Mouse (Mus musculus) adrenal gland (tissue): Measurements from ENCODE around the gene Uggt2.

Experiments used
- intact Hi-C: fragments of 180-260 bp; cut with DNase I; formaldehyde crosslinking; loops from one replicate; pipeline ENCODE4 v1.15.1; 2025

The Uggt2 gene

DNA sequence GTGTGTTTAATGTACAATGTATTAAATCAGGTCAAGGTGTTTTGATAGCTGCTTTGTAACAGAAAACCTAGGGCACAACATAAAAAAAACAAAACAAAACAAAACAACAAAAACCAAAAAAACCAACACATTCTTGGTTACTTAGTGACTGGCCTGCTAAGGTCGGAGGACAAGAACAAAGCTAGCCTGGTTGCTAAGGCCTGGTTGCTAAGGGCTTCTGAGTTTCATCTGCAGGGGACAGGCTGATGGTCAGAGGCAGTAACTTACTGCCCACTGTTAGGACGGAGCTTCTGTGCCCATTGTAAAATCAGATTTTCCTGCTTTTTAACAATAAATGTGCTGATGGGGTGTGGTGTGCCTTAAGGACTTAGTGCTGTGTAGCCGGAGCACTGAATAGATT is 61.5 kb downstream of the Uggt2 start:
- intact Hi-C loops = no loop called here

DNA sequence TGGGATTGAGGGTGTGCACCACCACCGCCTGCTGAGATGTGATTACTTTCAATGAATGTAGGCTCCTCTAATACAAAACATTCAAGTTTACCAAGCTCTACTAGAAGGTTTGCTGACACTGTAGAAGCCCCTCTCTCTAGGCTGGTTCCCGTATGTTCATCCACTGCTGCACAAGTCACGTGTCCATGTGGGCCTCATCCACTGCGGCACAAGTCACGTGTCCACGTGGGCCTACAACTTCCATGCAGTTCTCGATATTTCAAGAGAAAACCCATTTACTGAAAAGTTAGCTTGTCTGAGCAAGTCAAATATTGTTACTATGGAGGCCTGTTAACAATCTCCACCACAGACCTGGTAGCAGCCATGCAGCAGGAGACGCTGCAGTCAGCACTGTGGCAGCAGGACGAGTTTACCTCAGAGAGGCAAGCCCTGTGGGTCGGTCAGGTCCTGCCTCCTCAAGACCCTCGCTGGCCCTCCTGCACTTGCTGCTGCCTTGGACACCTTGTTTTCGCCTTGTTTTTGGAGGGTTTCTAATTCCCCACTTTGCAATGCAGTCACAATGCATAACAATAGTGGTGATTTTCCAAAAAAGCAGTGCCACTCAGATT is 62.0 kb downstream of the Uggt2 start:
- intact Hi-C loops = no loop called here

DNA sequence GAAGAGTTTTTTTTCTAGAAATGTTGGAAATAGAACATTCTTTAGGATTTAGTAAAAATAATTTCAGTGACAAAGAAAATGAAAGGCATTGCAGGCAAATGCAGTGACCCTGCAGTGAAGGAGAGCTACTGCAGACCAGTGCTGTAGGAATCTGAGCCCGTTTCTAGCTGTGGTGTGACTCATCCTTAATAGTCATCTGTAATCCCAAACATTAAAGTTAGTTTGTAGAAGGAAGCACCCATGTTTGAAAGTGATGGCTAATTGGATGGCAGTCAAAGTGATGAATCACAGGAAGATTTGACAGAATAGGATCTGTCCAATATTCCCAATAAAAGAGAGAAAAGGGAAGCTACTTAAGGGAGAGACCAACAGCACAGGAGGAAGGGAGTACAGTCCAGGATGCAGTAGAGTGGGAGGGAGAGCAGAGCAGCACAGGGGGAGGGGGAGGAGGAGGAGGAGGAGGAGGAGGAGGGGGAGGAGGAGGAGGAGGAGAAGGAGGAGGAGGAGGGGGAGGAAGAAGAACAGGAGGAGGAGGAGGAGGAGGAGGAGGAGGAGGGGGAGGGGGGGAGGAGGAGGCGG is 71.5 kb downstream of the Uggt2 start:
- intact Hi-C loops = loop anchor here (5.0 kb wide), 1 partner anchor 40 kb away; no protein-coding TSS in a partner anchor

DNA sequence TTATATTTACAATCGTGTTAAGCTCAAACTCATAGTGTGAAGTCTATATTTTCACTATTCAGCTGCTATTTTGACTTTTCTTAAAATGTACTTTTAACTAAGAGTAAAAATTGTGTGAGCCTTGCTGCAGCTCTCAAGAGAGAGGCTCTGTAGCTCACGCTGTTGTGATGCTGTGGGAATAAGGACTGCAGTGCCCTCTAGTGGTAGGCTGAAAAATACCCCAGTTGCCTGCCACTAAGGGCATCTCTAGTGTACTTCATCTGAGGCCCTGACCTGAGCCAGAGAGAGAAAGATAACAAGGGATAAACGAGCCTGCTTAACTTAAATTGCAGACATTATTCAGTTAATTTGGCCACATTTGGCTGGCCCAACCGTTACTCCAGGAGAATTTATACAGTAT is 72.1 kb downstream of the Uggt2 start:
- intact Hi-C loops = loop anchor here (5.0 kb wide), 1 partner anchor 40 kb away; no protein-coding TSS in a partner anchor

DNA sequence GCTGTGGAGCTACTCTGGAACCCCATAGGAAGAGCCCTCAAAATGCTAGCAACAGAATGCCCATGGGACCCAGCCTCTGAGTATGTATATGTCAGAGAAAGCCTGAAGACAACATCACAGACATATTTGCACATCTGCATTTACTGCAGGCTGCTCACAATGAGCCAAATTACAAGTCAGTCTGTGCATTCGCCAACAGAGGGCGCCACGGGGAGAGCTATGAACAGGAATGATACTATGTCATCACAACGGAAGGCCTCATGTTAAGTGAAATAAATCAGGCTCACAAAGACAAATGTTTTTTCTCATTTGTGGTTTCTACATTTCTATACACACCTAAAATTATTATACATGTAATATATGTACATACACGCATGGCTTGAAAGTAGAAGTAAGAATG is 73.3 kb downstream of the Uggt2 start:
- intact Hi-C loops = loop anchor here (5.0 kb wide), 1 partner anchor 39 kb away; no protein-coding TSS in a partner anchor

DNA sequence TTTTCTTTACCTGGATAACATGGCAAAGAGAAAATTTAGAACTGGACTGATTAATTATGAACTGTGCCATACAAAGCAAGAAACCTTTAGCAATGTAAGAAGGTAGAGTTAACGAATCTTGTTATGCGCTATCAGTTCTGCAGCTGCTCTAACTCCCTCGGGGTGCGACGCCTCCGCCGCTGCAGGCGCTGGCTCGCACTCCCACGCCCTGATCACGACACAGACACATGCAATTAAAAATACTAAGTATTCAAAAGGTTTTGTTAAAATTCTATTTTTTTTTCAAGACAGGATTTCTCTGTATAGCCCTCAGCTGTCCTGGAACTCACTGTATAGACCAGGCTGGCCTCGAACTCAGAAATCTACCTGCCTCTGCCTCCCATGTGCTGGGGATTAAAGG is 85.7 kb downstream of the Uggt2 start:
- intact Hi-C loops = no loop called here

DNA sequence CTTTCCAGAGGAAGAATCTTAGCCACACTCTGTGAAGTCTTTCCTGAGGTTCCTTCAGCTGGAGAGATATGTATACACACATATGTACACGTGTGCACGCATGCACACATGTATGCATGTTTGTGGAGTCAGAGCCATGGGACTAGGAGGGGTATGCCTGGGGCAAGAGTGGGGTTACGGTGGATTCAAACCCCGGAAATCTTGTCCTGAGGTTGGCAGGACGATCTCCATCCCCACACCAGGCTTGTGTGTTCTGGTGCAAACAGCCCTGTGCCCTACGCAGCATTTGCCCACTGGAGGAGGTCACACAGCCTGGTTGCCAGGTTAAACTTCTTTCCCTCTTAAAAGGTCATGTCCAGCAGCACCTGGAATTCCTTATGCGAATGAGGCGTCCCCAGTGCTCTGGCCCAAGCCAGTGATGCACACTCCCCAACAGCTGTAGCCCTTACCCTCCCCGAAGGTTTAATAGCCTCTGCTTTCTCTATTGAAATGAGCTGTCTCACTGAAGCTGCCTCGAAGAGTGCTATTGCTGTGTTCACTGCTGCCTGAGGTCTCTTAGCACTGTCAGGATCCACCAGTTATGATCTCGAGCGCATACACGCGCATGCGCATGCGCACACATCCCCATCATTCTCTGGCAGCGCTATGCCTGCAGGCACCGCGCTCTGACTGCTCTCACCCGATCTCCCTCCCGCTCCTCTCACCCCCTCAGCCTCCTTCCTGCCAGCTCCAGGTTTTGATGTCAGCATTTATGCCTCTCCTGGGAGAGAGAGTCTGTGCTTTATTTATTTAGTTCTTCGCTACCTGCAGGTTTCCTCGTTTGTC is 86.4 kb downstream of the Uggt2 start:
- intact Hi-C loops = no loop called here

DNA sequence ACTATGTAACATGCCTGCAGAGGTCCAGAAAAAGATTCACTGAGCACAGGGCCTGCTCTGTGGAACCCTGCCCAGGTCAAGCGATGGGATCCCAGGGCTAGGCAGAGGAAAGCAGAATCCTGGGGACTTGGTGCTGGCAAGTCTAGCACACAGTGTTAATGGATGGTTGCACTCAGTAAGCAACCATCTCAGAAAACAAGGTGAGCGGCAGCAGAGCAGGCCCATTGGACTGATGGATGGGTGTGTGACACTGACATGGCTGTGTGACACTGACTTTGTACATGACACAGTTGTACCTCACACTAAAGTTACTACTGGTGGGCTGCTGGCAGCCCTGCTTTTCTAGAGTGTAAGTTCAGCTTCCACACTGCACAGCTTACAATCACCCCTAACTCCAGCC is 89.7 kb downstream of the Uggt2 start:
- intact Hi-C loops = no loop called here

DNA sequence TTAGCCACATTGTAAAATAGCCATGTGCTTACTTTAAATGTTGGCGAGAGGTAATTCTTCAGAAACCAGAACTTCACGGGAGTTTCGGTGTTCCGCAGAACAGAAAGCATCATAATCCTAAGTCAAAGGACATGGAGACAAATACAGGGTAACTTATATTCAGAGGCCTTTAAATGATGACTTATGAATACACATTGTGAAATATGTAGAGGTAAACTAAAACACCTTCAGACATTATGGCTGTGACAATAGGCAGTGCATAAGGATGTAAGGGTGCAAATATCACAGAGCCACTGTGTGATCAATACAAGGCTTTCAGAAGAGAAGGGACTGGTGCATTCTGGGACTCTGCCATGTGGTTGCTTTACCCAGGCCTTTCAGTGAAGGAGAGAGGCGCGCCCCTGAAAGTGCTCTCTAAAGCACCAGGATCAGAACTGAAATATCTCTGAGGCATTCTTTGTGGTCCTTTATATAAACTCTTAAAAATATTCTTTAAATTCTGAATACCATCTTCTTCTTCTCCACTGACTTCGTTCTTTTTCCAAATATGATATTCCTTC is 91.1 kb downstream of the Uggt2 start:
- intact Hi-C loops = no loop called here

DNA sequence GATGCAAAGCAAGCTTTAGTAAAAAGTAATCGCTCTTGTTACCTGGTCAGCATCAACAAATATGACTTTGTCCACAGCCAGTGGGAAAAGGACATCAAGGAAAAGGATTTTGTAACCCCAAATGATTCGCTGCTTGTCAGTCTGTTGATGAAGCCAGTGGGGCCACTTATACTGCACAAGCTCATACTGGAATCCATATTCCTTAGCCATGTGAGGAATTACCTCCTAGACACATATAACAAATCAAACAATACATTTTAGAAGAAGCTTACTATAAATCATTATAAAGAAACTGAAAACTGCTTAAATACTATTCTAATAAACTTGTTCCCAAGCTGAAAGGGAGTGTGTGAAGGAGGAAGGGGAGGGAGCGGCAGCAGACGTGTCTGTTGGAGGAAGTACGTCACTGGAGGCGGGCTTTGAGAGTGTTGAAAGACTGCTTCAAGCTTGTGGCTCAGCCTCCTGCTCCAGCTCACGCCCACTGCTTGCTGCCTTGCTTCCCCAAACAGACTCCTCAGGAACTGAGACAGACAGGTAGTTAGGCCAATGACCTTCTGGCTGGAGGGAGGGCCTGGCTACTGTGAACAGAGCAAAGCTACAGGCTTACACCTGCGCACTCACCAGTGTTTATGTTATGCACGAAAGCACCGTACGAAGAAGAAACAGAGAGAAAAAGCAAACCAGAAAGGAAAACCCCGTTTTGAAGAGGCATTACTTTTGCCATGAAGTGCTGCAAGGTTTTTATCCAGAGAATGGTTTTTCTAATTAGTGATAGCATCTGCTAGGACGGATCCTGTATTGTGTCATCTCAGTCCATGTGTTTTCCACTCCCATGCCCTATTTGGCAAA is 91.9 kb downstream of the Uggt2 start:
- intact Hi-C loops = no loop called here

DNA sequence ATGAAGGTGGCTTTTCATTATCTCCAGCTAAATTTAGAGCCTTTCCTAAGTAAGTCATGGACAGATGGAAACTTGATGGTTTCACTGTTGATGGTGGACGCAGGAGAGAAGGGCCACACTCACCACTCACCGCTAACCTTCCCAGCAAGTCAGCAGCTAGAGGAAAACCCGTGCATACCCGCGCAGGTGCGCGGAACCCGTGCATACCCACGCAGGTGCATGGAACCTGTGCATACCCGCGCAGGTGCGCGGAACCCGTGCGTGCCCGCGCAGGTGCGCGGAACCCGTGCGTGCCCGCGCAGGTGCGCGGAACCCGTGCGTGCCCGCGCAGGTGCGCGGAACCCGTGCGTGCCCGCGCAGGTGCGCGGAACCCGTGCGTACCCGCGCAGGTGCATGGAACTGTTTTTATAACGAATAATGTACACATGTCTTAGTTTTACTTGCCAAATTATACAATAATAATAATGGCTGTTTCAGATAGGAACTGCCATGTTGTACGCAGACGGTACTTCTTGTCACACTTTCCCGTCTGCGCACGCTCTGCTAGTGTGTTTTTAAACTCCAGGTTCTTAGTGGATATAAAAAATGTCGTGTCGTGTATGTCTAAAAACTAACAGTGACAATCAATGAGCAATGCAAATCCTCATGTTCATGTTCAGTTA is 92.7 kb downstream of the Uggt2 start:
- intact Hi-C loops = no loop called here

DNA sequence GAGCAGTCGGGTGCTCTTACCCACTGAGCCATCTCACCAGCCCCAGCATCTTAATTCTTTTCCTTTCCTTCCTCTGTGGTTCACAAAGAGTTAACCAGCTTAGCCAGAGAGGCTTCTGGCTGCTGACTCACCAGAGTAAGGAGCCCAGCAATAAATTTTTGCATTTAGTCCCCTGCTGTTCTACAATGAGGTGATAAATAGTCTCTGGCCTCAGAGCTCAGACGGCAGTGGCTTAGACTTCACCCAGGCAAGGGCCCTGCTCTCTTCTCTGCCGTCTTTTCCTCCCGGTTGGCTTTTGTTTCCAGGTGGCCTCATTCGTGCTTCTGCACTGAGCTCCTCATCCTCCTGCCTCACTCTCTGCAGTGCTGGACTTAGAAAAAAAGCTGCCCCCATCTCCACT is 93.4 kb downstream of the Uggt2 start:
- intact Hi-C loops = no loop called here

DNA sequence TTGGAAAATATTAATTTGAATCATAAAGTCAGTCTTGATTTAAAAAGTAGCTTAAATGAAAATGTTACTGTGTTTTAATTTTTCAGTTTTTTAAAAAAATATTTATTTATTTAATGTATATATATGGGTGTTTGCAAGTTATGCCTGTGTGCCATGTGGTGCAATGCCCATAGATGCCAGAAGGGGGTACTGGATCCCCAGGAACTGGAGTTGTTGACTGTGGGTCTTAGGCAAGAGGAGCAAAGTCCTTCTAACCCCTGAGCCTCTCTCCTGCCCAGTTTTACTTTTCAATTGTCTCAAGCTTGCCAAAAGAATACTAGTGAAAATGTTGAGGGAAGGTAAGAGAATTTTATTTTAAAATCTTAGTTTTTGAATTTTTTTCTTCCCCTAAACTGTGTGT is 95.9 kb downstream of the Uggt2 start:
- intact Hi-C loops = no loop called here

DNA sequence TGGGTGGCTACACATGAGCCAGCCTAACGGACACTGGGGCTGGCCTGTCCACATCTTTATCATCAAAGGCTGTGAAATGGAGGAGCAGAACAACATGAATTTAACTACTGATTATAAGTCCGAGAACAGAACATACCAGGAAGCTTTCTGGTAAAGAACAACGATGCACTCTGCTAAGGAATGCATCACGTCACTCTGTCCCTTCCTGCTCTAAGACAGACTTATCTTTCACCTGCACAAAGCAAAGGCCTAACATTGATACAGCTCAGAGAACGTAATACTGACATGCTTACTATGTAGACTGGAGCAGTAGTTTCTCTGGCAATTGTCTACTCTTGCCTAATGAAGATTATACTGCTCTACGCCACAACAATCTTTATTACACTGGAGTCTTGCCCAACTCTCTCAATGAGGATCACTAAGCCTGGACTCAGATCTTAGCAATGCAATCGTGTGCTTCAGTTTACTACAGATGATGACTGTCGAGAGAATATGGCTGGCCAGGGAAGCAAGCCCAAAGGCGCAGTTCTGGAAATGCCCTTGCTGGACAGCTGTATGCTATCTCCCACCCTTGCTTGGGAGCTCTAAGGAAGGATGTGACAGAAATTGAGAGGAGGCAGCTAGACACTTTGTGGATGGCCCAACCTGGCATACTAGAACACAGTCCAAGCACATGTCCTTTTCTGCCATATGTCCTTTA is 103.9 kb downstream of the Uggt2 start:
- intact Hi-C loops = no loop called here

DNA sequence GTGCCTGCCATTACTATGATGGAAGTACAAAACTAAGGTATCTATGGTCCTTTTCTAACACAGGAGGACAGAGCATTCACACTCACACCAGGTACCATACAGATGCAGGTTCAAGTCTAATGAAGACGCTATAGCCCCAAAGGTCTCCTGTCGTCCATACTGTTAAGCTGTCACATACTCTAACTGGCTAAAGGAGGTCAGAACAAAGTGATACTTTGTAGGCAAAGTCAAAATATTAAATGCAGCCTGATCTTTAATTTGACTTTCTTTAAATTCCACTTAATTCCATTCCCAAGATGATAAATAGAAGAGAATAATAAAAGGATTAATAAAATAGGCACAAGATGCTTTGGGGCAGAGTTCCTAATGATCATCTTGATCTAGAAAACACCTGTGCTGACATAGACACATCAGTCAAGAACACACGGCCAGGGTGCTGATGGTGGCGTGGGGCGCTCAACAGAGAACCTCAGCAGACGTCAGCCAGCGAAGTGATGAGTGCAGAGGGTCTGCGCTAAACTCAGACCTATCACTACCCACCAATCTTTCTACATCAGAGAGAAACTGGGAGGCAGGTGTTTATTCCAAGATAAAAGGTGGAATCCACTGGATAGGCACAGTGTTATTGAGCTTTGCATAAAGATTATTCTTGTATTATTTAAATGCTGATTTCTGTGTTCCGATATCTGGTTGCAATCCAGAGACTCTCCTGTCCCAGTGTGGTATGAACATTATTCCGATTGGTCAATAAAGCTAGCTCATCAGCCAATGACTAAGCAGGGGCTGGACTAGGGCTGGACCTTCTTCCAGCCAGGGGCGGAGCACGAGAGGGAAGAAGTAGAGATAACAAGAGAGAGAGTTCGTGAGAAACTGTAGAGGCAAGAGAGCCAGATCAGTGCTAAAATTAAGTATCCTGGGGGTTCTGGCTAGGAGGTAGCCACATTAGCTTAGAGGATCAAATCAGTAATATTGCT is 111.4 kb downstream of the Uggt2 start:
- intact Hi-C loops = loop anchor here (5.0 kb wide), 1 partner anchor 39 kb away; no protein-coding TSS in a partner anchor

DNA sequence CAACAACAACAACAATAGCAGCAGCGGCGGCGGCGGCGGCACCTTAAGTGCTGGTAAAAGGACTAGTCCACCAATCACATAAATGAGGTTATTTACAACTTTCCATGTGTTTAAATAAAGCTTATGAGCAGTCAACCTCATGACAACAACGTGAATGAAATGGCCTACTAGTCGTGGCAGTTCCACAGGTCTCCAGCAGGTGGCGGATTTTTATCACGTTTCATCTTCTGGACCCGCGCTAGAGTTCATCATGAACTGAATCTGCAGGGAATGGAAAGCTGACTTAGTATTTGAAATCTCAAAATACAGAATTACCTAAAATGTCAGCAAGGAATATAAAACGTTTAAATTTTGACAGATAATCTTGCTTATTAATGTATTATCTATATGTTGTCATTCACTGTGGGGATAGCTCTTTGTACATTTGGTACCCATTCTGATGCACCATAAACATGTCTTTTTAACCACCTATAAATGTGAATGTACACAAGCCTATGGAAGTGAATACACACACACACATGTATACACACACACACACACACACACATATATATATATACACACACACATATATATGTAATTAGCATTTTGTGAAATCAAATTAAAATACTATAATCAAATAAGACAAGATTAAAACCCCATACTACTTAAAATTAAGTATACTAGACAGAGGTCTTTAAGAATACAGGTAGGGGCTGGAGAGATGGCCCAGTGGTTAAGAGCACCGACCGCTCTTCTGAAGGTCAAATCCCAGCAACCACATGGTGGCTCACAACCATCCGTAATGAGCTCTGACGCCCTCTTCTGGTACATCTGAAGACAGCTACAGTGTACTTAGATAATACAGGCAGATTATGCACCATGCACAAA is 112.3 kb downstream of the Uggt2 start:
- intact Hi-C loops = loop anchor here (5.0 kb wide), 1 partner anchor 40 kb away; no protein-coding TSS in a partner anchor

DNA sequence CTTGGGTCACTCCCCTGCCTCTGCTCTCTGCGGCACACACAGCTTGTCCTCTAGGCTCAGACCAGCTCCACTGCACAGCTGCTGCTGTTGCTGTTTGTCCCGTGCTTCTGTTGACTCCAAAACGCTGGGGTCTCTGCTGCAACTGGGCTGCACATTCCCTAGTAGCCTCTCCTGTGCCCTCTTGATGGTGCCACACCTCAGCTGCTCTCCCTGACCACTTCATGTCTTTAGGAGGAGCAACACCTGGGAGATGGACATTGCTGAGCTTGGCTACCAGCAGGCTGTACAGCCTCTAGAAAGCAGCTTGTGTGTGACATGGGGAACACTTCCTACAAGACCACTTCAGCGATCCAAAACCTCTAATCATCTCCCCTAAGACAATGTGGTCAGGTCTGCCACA is 115.1 kb downstream of the Uggt2 start:
- intact Hi-C loops = no loop called here

DNA sequence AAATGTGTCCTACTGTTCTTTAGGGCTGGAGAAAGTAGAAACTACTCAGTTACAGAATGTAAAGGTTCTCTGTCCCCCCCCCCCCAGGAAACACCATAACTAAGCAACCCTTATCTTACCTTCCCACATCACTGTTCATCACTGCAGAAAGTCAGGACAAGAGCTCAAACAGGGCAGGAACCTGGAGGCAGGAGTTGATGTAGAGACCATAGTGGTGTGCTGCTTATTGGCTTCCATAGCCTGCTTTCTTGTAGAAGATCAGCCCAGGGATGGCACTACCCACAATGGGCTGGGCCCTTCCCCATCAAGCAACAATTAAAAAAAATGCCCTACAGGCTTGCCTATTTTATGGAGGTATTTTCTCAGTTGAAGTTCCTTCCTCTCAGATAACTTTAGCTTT is 115.8 kb downstream of the Uggt2 start:
- intact Hi-C loops = no loop called here
